ENCODE assay signal across 12 mouse cellular contexts in genomic region chr14:45992041-45992869, GRCm38 (mm10).
A peak's percentile ranks its signal among the peaks of the same experiment; 100 is the strongest.
DNase-seq lines count a peak whose midpoint lies in the region; ATAC-seq lines count a peak whose summit lies in the region.
"Had no signal": no experiment of that assay in that cellular context is flagged by ENCODE, and none has a peak within 500 bp of the region (broad histone marks: within the 10 kb centered on the region; RNA-seq: fewer than 3 reads in every experiment).

No protein-coding gene starts in this region.

- intact Hi-C loops in heart, postnatal 36 days (cut with DNase I): loop anchor here (2.0 to 5.0 kb wide), 3 partner anchors 395 to 1255 kb away; no protein-coding TSS in a partner anchor

- H3K27me3 ChIP-seq in embryonic facial prominence, embryonic 15.5 days: 0 out of 2 replicates have a peak, but pooled peaks cover 2% of the 10 kb centered on the region
- H3K27me3 ChIP-seq: forebrain, embryonic 12.5 days; hindbrain, embryonic 13.5 days had no signal

- no peak overlapping the region for H3K4me3 ChIP-seq in embryonic facial prominence, embryonic 15.5 days (replicated peaks)
- H3K4me3 ChIP-seq: forebrain, embryonic 12.5 days; hindbrain, embryonic 13.5 days had no signal

- no peaks in the 10 kb centered on the region for H3K36me3 ChIP-seq in embryonic facial prominence, embryonic 15.5 days
- H3K36me3 ChIP-seq: forebrain, embryonic 12.5 days; hindbrain, embryonic 13.5 days had no signal

- H3K4me2 ChIP-seq in embryonic facial prominence, embryonic 15.5 days (replicated peaks): no peak overlapping the region
- H3K4me2 ChIP-seq: forebrain, embryonic 12.5 days; hindbrain, embryonic 13.5 days had no signal

- ATAC-seq in embryonic facial prominence, embryonic 15.5 days (ENCODE audit: insufficient number of reproducible peaks, low FRiP score, low TSS enrichment, low read depth): no peak
- ATAC-seq: midbrain, embryonic 16.5 days had no signal

- no peak overlapping the region for H3K9ac ChIP-seq in embryonic facial prominence, embryonic 15.5 days
- H3K9ac ChIP-seq: forebrain, embryonic 12.5 days; hindbrain, embryonic 13.5 days had no signal

- DNase-seq in embryo, embryonic 10 days (ENCODE audit: low spot score): peak; percentile 7
- DNase-seq in embryo, embryonic 11 days: no peak
- DNase-seq in heart, postnatal 36 days: peak; percentile 36 to 46
- peak; percentile 69 for DNase-seq in lung, postnatal 14 days
- DNase-seq in right cerebral cortex, postnatal 14 days: no peak
- no peak for DNase-seq in T-cell, adult 2 months (ENCODE audit: low spot score)
- DNase-seq in spleen, adult 18-20 months: no peak
- DNase-seq: right cerebral cortex, adult 18-20 months had no signal

- no peaks in the 10 kb centered on the region for H3K9me3 ChIP-seq in embryonic facial prominence, embryonic 15.5 days (replicated peaks)
- H3K9me3 ChIP-seq: forebrain, embryonic 12.5 days; hindbrain, embryonic 13.5 days had no signal

- 42% methylated on average over 17 of the region's 17 CpGs for WGBS in embryonic facial prominence, embryonic 15.5 days

- peak overlapping the region; percentile 9 for H3K27ac ChIP-seq in embryonic facial prominence, embryonic 15.5 days (replicated peaks)
- H3K27ac ChIP-seq: forebrain, embryonic 12.5 days; hindbrain, embryonic 13.5 days had no signal

- H3K4me1 ChIP-seq in embryonic facial prominence, embryonic 15.5 days: peaks cover 15% of the 10 kb centered on the region
- H3K4me1 ChIP-seq: forebrain, embryonic 12.5 days; hindbrain, embryonic 13.5 days had no signal

Comparison
In these comparisons a context has a peak if more than half of its experiments do, and no peak if none do; other contexts are left out.
1. DNase-seq: peak in embryo, embryonic 10 days (single experiment), heart, postnatal 36 days (2 of 2) and lung, postnatal 14 days (single experiment); none in embryo, embryonic 11 days (single experiment), right cerebral cortex, postnatal 14 days (single experiment), T-cell, adult 2 months (single experiment) and spleen, adult 18-20 months (0 of 2).